Mouse (Mus musculus): ENCODE results near the gene Cdc42bpb.

Cdc42bpb gene

DNA sequence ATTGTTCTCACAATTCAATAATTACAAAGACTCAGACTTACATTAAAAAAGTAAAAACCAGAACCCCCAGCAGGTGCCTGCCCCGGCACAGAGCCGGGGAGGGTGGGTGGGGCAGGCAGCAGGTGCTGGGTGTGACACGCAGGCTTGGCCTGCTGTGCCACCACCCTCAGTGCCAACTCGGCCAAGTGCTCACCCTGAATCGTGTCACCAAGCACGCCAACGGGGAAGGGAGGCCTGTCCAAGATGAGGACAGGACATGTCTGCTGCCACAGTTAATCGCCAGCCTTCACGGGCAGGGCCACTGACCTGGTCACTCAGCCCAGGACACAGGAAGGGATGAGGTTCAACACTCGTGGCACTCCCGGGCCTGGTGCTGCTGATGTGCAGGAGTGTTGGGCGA, 84.5 kb downstream of the Cdc42bpb start:
- DNase-seq (ENCODE audit: low read depth, low spot score) = no peak

DNA sequence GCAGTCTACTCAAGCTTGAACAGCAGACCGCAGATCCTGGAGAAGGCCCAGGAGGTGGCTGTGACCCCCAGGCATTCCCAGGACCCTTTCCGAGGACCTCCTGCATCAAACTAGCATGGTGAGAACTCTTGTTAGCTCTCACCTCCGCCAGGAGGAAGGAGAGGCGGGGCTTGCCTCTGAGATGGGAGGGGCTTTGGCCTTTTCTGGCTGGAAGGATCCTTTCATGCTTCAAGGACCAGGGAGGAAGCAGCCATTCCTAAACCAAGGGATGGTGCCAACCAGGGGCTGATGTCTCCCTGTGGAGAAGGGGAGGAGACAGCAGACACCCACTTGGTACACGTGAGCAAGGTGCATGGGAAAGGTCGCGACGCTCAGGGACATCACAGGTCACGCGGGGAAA, 93.0 kb downstream of the Cdc42bpb start:
- no peak for DNase-seq (ENCODE audit: low read depth, low spot score)

DNA sequence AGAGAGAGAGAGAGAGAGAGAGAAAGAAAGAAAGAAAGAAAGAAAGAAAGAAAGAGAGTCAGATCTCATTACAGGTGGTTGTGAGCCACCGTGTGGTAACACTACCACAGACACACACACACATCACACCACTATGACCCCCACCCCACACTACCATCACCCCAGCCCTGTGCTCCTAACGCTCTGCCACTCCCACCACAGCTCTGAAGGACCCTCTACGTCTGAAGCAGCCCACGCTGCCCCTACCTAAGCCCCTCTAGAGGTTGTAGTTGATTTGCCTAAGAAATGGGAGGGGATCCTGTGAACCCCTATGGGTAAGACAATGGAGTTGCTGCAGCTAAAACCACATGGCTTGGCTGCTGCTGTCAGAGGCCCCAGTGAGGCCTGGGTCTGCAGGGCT, 93.9 kb downstream of the Cdc42bpb start:
- no peak for DNase-seq (ENCODE audit: low read depth, low spot score)

DNA sequence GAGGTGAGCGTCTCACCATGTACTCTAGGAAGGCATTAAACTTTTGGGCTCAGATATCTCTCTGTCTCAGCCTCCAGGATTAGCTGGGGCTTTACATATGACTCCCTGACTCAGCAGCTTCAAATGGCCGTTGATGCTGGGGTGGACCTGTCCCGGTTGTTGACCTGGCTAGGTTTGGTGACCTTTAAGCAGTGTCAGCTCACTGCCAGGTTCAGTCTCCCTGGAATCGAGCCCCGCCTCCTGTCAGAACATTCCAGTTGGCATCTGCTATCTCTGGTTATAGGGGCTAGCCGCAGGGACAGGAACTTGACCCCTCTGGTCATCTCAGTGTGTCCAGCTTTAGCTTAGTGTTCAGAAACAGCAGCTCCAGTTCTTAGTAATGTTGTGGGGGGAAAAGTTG, 101.1 kb downstream of the Cdc42bpb start:
- no peak for DNase-seq (ENCODE audit: low read depth, low spot score)

DNA sequence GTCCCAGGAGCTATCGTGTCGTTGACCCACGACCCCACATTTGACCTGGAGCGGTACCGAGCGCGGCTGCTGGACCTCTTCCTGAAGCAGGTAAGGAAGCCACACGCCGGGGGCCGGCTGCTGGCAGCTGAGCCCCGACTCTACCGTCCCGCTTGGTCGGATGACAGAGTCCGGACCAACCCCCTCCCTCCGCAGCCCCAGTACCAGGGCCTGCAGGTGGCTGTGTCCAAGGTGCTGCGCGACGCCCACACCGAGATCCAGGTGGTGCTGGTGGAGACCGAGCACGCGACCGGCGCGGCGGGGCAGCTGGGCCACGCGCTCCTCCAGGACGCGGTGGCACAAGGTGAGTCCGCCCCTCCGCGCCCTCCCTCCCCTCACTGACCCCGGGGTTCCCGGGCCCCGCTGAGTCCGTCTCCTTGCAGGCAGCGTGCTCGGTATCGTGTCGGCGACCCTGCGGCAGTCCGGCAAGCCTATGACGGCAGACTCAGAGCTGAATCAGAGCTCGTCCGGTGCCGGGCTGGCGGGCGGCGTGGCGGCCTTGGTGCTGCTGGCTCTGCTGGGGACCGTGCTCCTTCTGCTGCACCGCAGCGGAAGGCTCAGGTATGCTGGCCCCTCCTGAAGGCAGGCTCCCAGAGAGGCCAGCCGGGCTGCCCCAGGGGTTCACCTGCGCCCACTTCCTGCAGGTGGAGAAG, 102.2 kb downstream of the Cdc42bpb start:
- no peak for DNase-seq (ENCODE audit: low read depth, low spot score)

DNA sequence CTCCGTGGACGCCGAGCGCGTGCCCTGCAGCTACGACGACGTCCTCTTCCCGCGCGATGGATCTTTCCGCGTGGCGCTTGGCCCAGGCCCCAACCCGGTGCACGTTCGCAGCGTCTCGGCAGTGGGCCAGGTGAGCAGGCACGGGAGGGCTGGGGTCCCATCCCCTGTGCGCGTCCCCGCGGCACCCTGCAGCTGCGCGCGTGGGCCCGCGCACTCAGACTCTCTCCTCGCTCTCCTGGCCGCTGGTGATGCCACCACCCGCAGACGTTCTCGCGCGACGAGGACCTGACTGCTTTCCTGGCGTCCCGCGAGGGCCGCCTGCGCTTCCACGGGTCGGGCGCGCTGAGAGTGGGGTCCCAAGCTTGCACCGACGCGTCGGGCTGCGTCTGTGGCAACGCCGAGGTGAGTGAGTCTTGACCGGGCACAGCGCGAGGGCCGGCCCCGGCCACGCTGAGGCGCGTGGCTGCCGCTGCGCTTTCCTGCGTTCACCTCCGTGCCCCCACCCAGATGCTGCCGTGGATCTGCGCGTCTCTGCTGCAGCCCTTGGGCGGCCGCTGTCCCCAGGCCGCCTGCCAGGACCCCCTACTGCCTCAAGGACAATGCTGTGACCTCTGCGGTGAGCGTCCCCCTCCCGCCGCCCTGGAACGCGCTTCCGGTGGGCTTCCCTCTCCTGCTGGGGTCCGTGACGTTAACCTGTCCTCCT, 102.9 kb downstream of the Cdc42bpb start:
- no peak for DNase-seq (ENCODE audit: low read depth, low spot score)

DNA sequence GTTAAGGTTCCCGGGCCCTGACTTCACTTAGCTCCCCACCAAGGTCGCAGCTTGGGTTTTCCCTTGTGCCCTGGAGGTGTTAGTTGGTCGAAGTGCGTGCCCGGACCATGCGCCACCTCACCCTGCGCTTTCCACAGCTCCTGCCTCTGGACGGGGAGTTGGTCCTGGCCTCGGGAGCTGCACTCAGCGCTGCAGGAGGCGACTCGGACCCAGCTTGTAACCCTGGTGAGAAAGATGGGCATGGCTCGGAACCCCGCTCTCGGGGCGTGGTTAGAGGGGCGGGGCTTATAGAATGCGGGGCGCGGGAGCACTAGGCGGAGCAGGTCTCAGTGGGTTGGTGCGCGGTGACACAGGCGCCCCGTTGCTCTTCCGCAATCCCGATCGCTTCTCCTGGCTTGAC, 103.5 kb downstream of the Cdc42bpb start:
- DNase-seq (ENCODE audit: low read depth, low spot score) = no peak

DNA sequence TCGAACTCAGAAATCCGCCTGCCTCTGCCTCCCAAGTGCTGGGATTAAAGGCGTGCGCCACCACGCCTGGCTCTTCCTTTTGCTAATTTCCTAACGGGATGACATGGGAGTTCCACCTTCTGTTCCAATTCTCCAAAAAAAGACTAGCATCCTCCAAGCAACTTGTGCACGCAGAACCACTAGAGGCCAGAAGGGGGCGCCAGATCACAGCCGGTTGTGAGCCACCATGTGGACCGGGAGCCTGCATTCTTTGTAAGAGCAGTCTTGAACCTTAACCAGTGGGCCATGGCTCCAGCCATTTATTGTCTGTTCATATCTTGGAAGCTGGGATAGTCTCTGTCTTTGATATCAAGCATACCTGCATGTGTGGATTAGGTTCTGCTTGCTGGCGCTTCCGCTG, 105.1 kb downstream of the Cdc42bpb start:
- DNase-seq (ENCODE audit: low read depth, low spot score) = peak; percentile 65

DNA sequence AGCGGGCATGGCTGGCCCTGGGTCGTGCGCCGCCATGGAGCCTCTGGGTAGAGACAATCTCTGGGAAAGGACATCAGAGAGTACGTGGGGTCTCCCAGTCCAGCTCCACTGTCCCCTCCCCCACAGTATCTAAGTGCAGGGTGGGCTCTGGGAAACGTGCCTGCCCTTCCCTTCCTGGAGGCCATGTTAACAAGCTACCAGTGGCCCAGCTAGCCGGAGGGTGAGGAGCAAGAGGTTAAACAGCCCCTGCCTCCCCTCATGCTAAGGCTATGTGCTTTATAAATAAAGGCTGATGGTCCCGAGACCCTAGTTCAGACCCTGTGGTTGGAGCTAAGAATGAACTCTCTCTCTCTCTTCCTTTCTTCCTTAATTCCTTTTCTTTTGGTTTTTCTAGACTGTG, 105.6 kb downstream of the Cdc42bpb start:
- no peak for DNase-seq (ENCODE audit: low read depth, low spot score)

DNA sequence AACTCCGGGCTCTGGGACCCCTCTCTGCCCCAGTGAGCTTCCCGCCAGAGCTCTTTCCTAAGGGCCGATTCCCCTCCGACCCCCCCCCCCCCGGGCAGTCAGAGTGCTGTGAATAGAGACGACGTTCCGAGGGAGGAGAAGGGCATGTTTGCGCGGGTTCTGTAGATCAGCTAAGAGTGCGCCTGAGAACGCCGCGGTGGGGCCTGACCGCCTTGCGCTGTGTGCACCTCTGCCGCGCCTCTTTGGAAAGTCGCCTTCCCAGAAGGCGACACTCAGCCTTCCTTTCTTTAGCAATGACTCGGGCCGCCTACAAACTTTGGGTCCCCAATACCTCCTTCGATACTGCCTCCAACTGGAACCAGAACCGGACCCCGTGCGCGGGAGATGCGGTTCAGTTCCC, 106.1 kb downstream of the Cdc42bpb start:
- DNase-seq (ENCODE audit: low read depth, low spot score) = no peak

DNA sequence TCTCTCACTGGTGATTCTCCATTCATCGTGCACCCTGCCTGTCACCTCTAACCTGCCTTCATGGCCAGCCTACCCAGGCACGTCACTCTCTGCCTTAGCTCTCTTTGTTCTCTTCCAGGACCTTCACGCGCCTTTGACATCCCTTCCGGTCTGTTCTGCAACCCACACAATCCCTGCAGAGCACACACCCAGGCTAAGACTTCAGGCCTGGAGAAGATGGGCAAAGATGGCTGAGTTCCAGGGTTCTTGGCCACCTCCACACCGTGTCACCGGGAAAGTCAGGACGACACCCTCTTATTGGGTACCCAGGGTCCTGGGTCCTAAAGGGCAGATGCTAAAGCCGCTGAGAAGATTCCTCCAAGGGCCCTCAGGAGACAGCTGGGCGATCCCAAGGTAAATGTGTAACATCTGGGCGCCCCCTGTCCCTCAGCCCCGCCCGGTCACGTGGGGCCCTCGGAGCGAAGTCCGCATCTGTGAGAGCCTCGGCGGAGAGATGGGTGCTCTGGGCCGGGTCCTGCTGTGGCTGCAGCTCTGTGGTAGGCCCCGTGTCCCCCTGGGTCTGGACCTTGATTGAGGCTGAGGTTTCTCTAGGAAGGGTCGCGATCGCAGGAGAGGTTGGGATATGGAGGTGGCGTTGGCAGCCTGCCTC, 106.8 kb downstream of the Cdc42bpb start, which contains the start of gene Amn:
TSS of gene Amn (plus strand) at position 467 of the 649 bp plus-strand sequence.
- no peak for DNase-seq (ENCODE audit: low read depth, low spot score)

DNA sequence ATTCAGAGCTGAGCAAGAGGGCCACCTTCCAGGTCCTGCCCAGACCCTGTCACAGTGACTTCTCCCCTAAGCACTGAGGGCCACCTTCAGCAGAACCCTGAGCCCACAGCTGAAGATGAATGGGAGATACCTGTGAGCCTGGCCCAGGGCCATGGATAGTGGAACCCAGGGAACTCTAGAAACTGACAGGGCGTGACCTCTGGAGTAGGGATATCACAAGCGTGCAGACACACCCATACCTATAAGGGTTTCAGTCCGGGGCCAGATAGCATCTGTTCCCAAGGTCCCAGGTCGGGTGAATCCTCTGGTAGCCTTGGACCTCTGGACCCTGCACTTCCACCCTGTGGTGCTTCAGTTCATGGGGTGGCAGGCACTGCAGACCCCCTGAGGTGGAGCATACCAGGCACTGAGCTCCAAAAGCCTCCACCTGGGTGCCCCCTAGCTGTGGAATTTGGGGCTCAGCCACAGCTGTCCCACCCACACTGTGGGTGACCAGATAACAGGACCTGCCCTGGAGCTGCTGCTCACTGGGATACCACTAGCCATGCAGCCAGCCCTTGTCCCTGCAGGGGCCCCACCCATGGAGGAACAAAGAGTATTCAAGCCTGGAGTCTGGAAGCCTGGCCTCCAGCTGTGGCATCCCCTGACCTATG, 109.7 kb downstream of the Cdc42bpb start:
- no peak for DNase-seq (ENCODE audit: low read depth, low spot score)

DNA sequence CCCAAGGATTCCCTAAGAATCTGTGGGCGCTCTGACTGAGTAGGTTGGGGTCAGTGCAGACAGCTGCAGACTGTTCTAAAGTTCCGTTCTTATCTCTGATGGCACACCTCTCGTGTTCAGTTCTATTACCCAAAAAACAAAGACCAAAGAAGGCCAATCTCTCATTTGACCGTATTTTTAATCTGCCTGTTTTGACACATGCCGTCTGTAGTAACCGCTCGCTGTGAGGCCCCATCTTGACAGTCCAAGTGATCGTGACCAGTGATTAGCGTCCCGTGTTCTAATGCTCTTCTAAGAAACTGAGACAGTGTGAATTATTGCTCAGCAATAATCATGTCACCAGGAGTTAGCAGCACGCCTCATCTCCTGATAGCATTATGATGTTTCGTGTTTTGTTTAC, 110.9 kb downstream of the Cdc42bpb start:
- no peak for DNase-seq (ENCODE audit: low read depth, low spot score)

DNA sequence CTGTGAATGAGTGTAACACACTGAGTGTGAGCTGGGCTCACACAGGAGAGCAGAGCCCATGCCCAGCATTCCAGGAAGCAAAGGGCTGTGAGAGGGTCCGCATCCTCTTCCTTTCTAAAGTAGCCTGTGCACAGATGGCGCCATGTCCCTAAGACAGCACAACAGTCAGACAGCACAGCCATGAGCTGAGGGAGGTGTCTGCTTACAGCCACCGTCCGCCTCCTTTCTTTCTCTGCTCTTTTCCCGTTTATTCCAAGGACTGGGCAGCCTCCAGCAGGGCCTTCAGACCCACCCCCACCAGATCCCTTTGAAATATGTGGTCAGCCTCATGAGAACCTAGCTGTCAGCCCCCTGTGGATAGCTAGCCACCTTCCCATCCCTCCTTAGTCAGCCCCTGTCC, 112.3 kb downstream of the Cdc42bpb start:
- DNase-seq (ENCODE audit: low read depth, low spot score) = no peak

DNA sequence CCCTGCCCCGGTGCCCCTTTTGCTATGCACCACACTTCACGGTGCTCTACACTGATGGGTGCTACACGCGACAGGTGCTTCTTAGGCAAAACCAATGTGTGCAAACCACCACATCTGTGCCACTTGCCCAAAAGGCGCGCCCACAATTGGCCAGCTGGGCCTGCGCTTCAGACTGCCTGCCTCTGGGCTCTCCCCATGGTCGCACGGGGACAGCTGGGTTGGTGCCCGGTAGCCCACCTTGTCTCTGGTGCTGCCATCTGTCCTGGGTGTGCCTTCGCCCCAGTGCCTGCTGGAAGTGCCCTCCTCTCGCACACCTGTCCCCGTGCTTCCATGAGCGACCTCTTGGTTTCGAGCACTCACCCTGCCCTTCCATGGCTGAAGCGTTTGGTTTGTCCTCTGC, 113.9 kb downstream of the Cdc42bpb start:
- no peak for DNase-seq (ENCODE audit: low read depth, low spot score)

DNA sequence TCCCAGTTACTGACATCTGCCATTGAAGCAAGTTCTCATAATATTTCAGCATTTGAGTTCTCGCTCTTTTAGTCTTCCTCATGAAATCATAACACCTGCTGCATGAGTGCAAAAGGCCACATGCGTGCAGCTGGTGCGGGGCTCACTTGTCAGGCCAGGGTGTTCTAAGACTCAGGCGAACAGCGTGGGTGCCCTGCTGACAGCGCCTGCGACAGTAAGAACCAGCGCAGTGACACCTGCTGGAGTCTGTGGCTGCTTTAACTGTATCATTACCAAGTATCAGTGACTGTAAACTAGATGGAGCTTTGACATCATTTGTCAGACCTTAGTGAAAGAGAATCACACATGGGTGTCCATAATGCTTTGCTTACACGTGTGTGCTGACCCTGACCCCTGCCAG, 126.3 kb downstream of the Cdc42bpb start:
- DNase-seq (ENCODE audit: low read depth, low spot score) = no peak

DNA sequence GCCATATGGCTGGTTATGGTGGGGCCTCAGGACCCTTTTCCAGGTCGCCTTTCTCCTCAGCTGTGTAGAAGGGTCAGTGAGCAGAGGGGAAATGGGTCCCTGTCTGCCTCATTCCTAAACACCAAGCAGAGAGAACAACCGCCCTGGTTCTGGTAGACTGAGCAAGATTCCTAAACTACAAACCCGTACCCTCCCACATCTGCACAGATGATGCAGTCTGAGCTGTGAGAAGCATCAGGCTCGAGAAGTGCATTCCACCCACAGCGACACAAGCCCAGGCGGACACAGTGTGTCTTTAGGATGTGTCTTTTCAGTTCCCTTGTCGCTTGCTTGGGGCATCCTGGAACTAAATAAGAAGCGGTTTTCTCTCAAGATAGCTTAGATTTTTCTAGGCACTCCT, 127.4 kb downstream of the Cdc42bpb start:
- DNase-seq (ENCODE audit: low read depth, low spot score) = no peak

DNA sequence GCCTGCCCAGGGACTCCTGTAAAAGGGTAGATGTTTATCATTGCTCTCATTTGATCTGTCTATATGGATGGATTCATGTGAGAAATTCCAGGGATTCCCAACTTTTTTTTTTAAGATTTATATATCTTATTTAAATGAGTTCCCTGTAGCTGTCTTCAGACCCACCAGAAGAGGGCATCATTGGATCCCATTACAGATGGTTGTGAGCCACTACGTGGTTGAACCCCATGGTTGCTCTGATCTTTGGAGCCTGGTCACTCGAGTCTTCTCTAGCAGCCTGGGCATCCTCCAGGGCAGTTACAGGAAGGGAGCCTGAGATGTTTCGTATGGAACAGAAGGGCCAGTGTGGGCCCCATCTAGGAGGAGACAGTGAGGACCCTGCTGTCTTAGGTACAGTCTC, 128.4 kb downstream of the Cdc42bpb start:
- no peak for DNase-seq (ENCODE audit: low read depth, low spot score)

DNA sequence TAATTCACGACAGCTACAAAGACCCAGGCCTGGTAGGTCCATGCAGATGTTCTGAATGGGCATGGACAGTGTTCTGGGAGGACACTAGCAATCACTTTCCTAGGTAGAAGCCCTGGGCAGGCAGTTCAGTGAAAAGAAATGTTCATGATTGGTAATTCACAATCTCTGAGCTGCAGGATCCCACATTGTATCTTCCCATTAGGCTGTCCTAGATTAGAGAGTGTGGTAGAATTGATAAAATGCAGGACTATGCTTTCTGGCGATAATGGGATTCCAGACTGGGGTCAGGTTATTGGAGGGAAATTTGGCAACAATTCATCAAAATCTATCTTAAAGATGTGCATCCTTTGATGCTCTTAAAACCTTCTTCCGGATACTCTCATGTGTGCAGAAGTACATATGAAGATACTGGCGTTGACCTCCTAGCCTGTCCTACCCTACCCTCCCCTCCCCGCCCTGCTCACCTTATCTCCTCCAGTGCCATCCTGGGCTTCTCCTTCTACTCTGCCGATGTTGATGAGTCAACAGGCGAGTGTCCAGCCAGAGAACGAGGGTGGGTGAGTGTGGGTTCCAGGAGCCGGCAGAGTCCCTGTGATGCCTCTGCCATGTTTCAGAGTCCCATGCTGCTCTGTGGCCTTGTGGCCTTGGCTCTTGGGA, 130.6 kb downstream of the Cdc42bpb start:
- no peak for DNase-seq (ENCODE audit: low read depth, low spot score)

DNA sequence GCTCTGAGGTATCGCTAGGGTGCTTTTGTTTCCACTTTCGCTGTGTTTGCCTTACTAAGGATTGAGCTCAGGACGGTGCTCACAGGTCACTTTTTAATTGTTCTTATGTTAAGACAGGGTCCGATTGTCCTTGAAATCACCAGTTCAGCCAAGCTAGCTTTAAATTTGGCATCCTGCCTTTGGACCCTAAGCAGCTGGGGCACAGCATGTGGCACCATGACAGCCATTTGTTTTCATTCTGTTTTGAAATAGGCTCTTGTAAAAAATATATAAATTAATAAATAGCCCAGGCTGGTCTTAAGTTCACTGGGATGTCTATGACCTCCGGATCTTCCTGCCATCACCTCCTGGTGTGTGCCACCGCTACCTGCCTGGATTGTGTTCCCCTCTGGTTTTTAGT, 132.4 kb downstream of the Cdc42bpb start:
- no peak for DNase-seq (ENCODE audit: low read depth, low spot score)

DNA sequence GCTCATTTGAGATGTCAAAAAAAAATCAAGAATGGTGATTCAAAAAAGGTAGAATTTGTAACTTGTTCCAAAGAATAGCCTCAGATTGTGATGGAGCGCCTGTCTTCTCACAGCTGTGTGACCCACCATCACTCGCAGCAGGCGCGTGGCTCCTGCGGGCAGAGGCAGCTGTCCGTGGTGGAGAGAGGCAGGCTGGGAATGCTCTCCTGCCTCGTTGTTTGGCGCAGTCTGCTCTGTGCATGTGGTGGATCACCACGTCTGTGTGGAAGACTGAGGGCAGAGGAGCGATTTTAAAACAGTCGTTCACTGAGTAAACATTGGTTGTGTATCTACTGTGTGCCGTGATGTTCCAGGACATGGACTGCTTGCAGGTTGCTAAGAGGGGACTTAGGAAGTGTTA, 133.8 kb downstream of the Cdc42bpb start:
- no peak for DNase-seq (ENCODE audit: low read depth, low spot score)

Data from retina, postnatal 7 days (tissue).